Mouse (Mus musculus) limb, embryonic 13.5 days (tissue): ENCODE results near the gene Cldn3. TPM values are rescaled to one million over a fixed set of nuclear protein-coding genes. Genes with fewer than 3 reads are reported as not detected.

ENCODE experiments used
- ATAC-seq: fragments of 200-750 bp; cut with Nextera tagmentation; 2 replicates; pipeline ENCODE4 v1.8.0; 2017; ENCODE audit warnings: low read depth, moderate number of reproducible peaks, moderate TSS enrichment; ENCODE audit not compliant: low FRiP score
- H3K27ac ChIP-seq: fragments of 300-500 bp; sonication (generic); 2 replicates; pipeline ENCODE4 v1.5.1; 2015; ENCODE audit warnings: inconsistent platforms, mild to moderate bottlenecking, moderate library complexity
- H3K27me3 ChIP-seq: fragments of 300-500 bp; sonication (generic); 2 replicates; pipeline ENCODE4 v1.6.1; 2015; ENCODE audit warnings: mild to moderate bottlenecking, inconsistent platforms
- H3K36me3 ChIP-seq: fragments of 300-500 bp; sonication (generic); 2 replicates; pipeline ENCODE4 v1.6.1; 2015; ENCODE audit warnings: inconsistent platforms, mild to moderate bottlenecking, moderate library complexity
- H3K4me1 ChIP-seq: fragments of 300-500 bp; sonication (generic); 2 replicates; pipeline ENCODE4 v1.6.1; 2015; ENCODE audit warnings: inconsistent platforms
- H3K4me2 ChIP-seq: fragments of 300-500 bp; sonication (generic); replicated peaks from 2 replicates; pipeline ENCODE4 v1.6.1; 2015; ENCODE audit warnings: inconsistent platforms, mild to moderate bottlenecking, moderate library complexity
- H3K4me3 ChIP-seq: fragments of 300-500 bp; sonication (generic); 2 replicates; pipeline ENCODE4 v1.5.1; 2015; ENCODE audit warnings: moderate library complexity, mild to moderate bottlenecking, inconsistent platforms
- H3K9ac ChIP-seq: fragments of 300-500 bp; sonication (generic); 2 replicates; pipeline ENCODE4 v1.6.1; 2015; ENCODE audit warnings: mild to moderate bottlenecking, inconsistent platforms
- H3K9me3 ChIP-seq: fragments of 300-500 bp; sonication (generic); 2 replicates; pipeline ENCODE4 v1.6.1; 2016; ENCODE audit warnings: inconsistent platforms
- WGBS: fragments of 180-500 bp; shearing (Covaris S2); methylation state at CpG from one replicate; pipeline ENCODE4 v1.1.7; 2015; 5-methylcytosine and 5-hydroxymethylcytosine counted together
- polyA plus RNA-seq: library from polyadenylated mRNA; unstranded; fragments of >200 nt; fragmentation: Nextera tagmentation; extraction: Ambion mirVana; gene quantifications from 2 replicates; pipeline ENCODE4 v1.2.1, GENCODE M21; 2015

Gene Cldn3
- polyA plus RNA-seq, 1 experiment from 2014 or later, result 8.1 TPM

- Histone ChIP-seq H3K4me3 (no peak overlapping the region), H3K4me2 (no peak overlapping the region), H3K27ac (no peak overlapping the region), H3K4me1 (peaks cover 9% of the 10 kb centered on the region), H3K36me3 (no peaks in the 10 kb centered on the region), H3K9ac (no peak overlapping the region), H3K27me3 (0 out of 2 replicates have a peak, but pooled peaks cover 3% of the 10 kb centered on the region), H3K9me3 (no peaks in the 10 kb centered on the region)
- 67% methylated on average over 8 of the region's 8 CpGs for WGBS
- ATAC-seq, result no peak
Observed at GRCm38 (mm10) chr5:134970671-134971070, 15.3 kb upstream of the Cldn3 start.

DNA sequence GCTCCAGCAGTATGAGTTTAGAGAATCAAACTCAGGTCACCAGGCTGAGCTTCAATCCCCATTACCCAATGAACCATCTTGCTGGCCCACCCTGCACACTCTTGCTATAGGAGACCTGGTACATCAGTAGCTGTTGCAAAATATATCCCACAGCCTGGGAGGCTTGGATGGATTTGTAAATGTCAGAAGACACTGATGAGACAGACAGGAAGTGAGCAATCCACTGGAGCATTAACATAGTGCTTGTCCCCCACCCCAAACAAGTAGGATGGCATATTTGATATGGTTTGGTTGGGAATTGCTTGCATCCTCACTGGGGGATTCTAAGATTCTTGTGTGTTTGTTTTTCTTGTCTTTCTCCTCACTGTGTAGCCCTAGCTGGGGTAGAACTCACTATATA is 12.9 kb upstream of the Cldn3 start:
- H3K27me3 ChIP-seq, result no peaks in the 10 kb centered on the region
- H3K36me3 ChIP-seq, result no peaks in the 10 kb centered on the region
- no peak overlapping the region for H3K4me2 ChIP-seq
- ATAC-seq, result no peak
- no peak overlapping the region for H3K4me3 ChIP-seq
- no peaks in the 10 kb centered on the region for H3K4me1 ChIP-seq
- no peak overlapping the region for H3K9ac ChIP-seq
- no peak overlapping the region for H3K27ac ChIP-seq
- H3K9me3 ChIP-seq, result no peaks in the 10 kb centered on the region

- Histone ChIP-seq H3K9me3 (no peaks in the 10 kb centered on the region), H3K4me1 (no peaks in the 10 kb centered on the region), H3K4me3 (no peak overlapping the region), H3K36me3 (no peaks in the 10 kb centered on the region), H3K9ac (no peak overlapping the region), H3K4me2 (no peak overlapping the region), H3K27ac (no peak overlapping the region), H3K27me3 (no peaks in the 10 kb centered on the region)
- 89% methylated on average over 7 of the region's 7 CpGs for WGBS
- ATAC-seq, result no peak
Observed at GRCm38 (mm10) chr5:134973526-134973925, 12.5 kb upstream of the Cldn3 start.

GRCm38 (mm10) chr5:134974294-134974693 is 11.7 kb upstream of the Cldn3 start:
- no peak overlapping the region for H3K27ac ChIP-seq
- no peaks in the 10 kb centered on the region for H3K27me3 ChIP-seq
- no peaks in the 10 kb centered on the region for H3K4me1 ChIP-seq
- no peak for ATAC-seq
- no peaks in the 10 kb centered on the region for H3K9me3 ChIP-seq
- no peak overlapping the region for H3K4me3 ChIP-seq
- H3K36me3 ChIP-seq, result no peaks in the 10 kb centered on the region
- H3K4me2 ChIP-seq, result no peak overlapping the region
- WGBS, result 76% methylated on average over 7 of the region's 7 CpGs
- H3K9ac ChIP-seq, result no peak overlapping the region

GRCm38 (mm10) chr5:134974921-134975320 is 11.1 kb upstream of the Cldn3 start:
- 58% methylated on average over 2 of the region's 2 CpGs for WGBS
- H3K4me1 ChIP-seq, result no peaks in the 10 kb centered on the region
- no peaks in the 10 kb centered on the region for H3K27me3 ChIP-seq

DNA sequence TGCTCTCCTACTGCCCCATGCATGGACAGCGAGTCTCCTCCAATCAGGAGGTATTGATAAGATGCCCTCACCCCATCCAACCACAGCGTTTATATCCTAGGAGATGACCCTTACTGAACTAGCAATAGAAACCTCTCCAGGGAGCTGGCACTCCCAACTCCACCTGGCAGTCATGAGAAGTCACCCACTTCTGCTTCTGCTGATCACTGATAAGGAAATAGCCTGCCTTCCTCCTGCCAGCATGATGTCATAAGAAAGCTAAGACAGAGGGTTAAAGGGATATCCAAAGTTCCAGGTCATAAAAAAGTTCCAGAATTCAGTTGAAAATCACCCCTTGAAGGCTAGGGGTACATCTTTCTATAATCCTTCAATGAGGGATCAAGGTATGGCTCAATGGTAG is 9.8 kb upstream of the Cldn3 start:
- Histone ChIP-seq H3K4me2 (no peak overlapping the region), H3K27me3 (no peaks in the 10 kb centered on the region), H3K36me3 (no peaks in the 10 kb centered on the region), H3K27ac (no peak overlapping the region), H3K4me1 (no peaks in the 10 kb centered on the region), H3K4me3 (no peak overlapping the region), H3K9me3 (no peaks in the 10 kb centered on the region), H3K9ac (no peak overlapping the region)
- WGBS, result 85% methylated on average over 2 of the region's 2 CpGs
- no peak for ATAC-seq

More at GRCm38 (mm10) chr5:134974921-134975320, 11.1 kb upstream of the Cldn3 start:
- ATAC-seq, result no peak
- H3K36me3 ChIP-seq, result no peaks in the 10 kb centered on the region
- no peaks in the 10 kb centered on the region for H3K9me3 ChIP-seq
- no peak overlapping the region for H3K27ac ChIP-seq
- no peak overlapping the region for H3K9ac ChIP-seq
- no peak overlapping the region for H3K4me3 ChIP-seq
- no peak overlapping the region for H3K4me2 ChIP-seq

- H3K9ac ChIP-seq, result no peak overlapping the region
- 83% methylated on average over 14 of the region's 14 CpGs for WGBS
- no peaks in the 10 kb centered on the region for H3K27me3 ChIP-seq
- no peak overlapping the region for H3K4me2 ChIP-seq
- H3K9me3 ChIP-seq, result no peaks in the 10 kb centered on the region
- H3K36me3 ChIP-seq, result no peaks in the 10 kb centered on the region
- H3K4me3 ChIP-seq, result no peak overlapping the region
- H3K27ac ChIP-seq, result no peak overlapping the region
- ATAC-seq, result no peak
- no peaks in the 10 kb centered on the region for H3K4me1 ChIP-seq
Observed at GRCm38 (mm10) chr5:134976577-134977250, 9.3 kb upstream of the Cldn3 start.

- H3K27ac ChIP-seq, result no peak overlapping the region
- 84% methylated on average over 4 of the region's 4 CpGs for WGBS
- ATAC-seq, result no peak
Observed at GRCm38 (mm10) chr5:134977837-134978236, 8.2 kb upstream of the Cldn3 start.

DNA sequence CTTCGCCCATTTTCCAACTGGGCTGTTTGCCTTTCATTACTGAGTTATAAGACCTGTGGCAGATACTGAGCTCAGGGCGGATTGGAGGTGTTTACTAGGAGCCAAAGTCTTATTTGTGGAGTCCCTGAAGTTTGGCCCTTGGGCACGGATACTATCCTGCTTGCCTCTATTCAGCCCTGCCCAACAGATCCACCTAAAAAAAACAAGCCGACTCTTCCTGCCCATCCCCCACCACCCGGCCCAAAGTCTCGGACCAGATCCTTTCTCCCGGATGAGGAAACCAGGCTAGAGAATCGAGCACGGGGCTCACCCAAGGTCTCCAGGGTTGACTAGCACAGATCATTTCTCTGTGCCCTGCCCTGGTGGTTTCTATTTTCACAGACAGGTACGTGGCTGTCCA is 4.9 kb upstream of the Cldn3 start:
- no peak overlapping the region for H3K27ac ChIP-seq
- no peak for ATAC-seq
- peaks cover 9% of the 10 kb centered on the region for H3K4me1 ChIP-seq
- no peak overlapping the region for H3K4me2 ChIP-seq
- H3K9ac ChIP-seq, result no peak overlapping the region
- H3K27me3 ChIP-seq, result peaks cover 31% of the 10 kb centered on the region
- no peaks in the 10 kb centered on the region for H3K9me3 ChIP-seq
- WGBS, result 72% methylated on average over 10 of the region's 10 CpGs
- no peak overlapping the region for H3K4me3 ChIP-seq
- H3K36me3 ChIP-seq, result no peaks in the 10 kb centered on the region

More at GRCm38 (mm10) chr5:134977837-134978236, 8.2 kb upstream of the Cldn3 start:
- no peaks in the 10 kb centered on the region for H3K4me1 ChIP-seq
- no peak overlapping the region for H3K9ac ChIP-seq
- no peaks in the 10 kb centered on the region for H3K36me3 ChIP-seq
- no peaks in the 10 kb centered on the region for H3K27me3 ChIP-seq
- no peak overlapping the region for H3K4me3 ChIP-seq
- H3K9me3 ChIP-seq, result no peaks in the 10 kb centered on the region
- no peak overlapping the region for H3K4me2 ChIP-seq

GRCm38 (mm10) chr5:134983111-134983510 is 2.9 kb upstream of the Cldn3 start:
- no peak overlapping the region for H3K4me3 ChIP-seq
- ATAC-seq, result no peak
- WGBS, result 67% methylated on average over 1 of the region's 1 CpGs
- no peak overlapping the region for H3K9ac ChIP-seq
- H3K27me3 ChIP-seq, result peaks cover 51% of the 10 kb centered on the region
- H3K4me2 ChIP-seq, result no peak overlapping the region
- H3K4me1 ChIP-seq, result peaks cover 20% of the 10 kb centered on the region
- no peaks in the 10 kb centered on the region for H3K9me3 ChIP-seq
- no peak overlapping the region for H3K27ac ChIP-seq
- no peaks in the 10 kb centered on the region for H3K36me3 ChIP-seq

- WGBS, result 21% methylated on average over 3 of the region's 3 CpGs
- H3K27ac ChIP-seq, result no peak overlapping the region
- H3K27me3 ChIP-seq, result peaks cover 56% of the 10 kb centered on the region
- no peak overlapping the region for H3K9ac ChIP-seq
- ATAC-seq, result no peak
- H3K9me3 ChIP-seq, result no peaks in the 10 kb centered on the region
- no peak overlapping the region for H3K4me3 ChIP-seq
- no peaks in the 10 kb centered on the region for H3K36me3 ChIP-seq
- H3K4me2 ChIP-seq, result no peak overlapping the region
- peaks cover 20% of the 10 kb centered on the region for H3K4me1 ChIP-seq
Observed at GRCm38 (mm10) chr5:134983771-134984170, 2.2 kb upstream of the Cldn3 start.

DNA sequence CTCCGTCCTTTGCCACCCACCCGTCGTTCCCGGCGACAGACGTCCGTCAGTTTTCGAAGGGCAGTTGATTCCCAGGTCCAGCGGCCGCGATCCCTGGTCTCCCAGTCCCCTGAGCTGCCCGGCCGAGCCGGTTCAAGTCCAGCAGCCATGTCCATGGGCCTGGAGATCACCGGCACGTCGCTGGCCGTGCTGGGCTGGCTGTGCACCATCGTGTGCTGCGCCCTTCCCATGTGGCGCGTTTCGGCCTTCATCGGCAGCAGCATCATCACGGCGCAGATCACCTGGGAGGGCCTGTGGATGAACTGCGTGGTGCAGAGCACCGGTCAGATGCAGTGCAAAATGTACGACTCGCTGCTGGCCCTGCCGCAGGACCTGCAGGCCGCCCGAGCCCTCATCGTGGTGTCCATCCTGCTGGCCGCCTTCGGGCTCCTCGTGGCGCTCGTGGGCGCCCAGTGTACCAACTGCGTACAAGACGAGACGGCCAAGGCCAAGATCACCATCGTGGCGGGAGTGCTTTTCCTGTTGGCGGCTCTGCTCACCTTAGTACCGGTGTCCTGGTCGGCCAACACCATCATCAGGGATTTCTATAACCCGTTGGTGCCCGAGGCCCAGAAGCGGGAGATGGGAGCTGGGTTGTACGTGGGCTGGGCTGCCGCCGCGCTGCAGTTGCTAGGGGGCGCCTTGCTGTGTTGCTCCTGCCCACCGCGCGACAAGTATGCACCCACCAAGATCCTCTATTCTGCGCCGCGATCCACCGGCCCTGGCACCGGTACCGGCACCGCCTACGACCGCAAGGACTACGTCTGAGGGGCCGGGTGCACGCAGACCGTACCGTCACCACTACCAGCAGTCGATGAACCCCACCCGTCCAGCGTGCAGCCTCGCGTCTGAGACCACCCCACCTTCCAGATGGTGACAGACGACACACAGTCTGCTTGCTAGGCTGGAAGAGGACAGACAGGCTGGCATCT is 569 bp downstream of the Cldn3 start:
- Histone ChIP-seq H3K36me3 (no peaks in the 10 kb centered on the region), H3K4me1 (peaks cover 20% of the 10 kb centered on the region), H3K9me3 (no peaks in the 10 kb centered on the region), H3K9ac (peak overlapping the region; percentile 50; the same call in 1 of the 2 replicates), H3K27me3 (peaks cover 76% of the 10 kb centered on the region), H3K4me3 (peak overlapping the region; percentile 35), H3K4me2 (peak overlapping the region; percentile 59), H3K27ac (no peak overlapping the region)
- ATAC-seq, result peak; percentile 26; the same call in 1 of the 2 replicates
- 5% methylated on average over 79 of the region's 79 CpGs for whole genome bisulfite sequencing
